Mouse (Mus musculus): Measurements from ENCODE around the gene Sema6d. TPM values are rescaled to one million over a fixed set of nuclear protein-coding genes. Genes with fewer than 3 reads are reported as not detected.

The Sema6d gene
- total and polyA plus RNA-seq, 3 experiments, result 13.8 to 16.4 (median 14.0) TPM

- TF ChIP-seq POLR2A (IDR thresholded peaks at IDR 0.05; ENCODE audit: insufficient read depth, low read depth, low read length) (no peak), EP300 (IDR thresholded peaks at IDR 0.05; ENCODE audit: insufficient read depth, low read depth, low read length) (no peak), CTCF (IDR thresholded peaks at IDR 0.05) (no peak)
- peaks cover 30% of the 10 kb centered on the region for H3K4me1 ChIP-seq (ENCODE audit: control insufficient read depth, insufficient read depth, low read length)
- H3K9ac ChIP-seq (ENCODE audit: low read depth, low read length), result no peak overlapping the region
- DNase-seq, result peak in 1 of 2 experiments; percentile 10
- no peaks in the 10 kb centered on the region for H3K27me3 ChIP-seq (ENCODE audit: control insufficient read depth, insufficient read depth, low read length)
- intact Hi-C loops (cut with DNase I), result no loop called here
- H3K27ac ChIP-seq, result no peak overlapping the region
- peaks cover 16% of the 10 kb centered on the region for H3K36me3 ChIP-seq (ENCODE audit: control insufficient read depth, insufficient read depth, low read length)
- WGBS, result 64% methylated on average over 10 of the region's 10 CpGs
- peaks cover 9% of the 10 kb centered on the region for H3K79me2 ChIP-seq (replicated peaks; ENCODE audit: control insufficient read depth, insufficient read depth, low read length)
- H3K4me3 ChIP-seq, result no peak overlapping the region
Measured at GRCm38 (mm10) chr2:124624247-124624929, 534.6 kb downstream of the Sema6d start.

- DNase-seq, result peak in 1 of 2 experiments; percentile 15
- 45% methylated on average over 7 of the region's 7 CpGs for WGBS
- Histone ChIP-seq H3K36me3 (ENCODE audit: control insufficient read depth, insufficient read depth, low read length) (peaks cover 13% of the 10 kb centered on the region), H3K27me3 (ENCODE audit: control insufficient read depth, insufficient read depth, low read length) (no peaks in the 10 kb centered on the region), H3K4me1 (ENCODE audit: control insufficient read depth, insufficient read depth, low read length) (peaks cover 30% of the 10 kb centered on the region), H3K79me2 (replicated peaks; ENCODE audit: control insufficient read depth, insufficient read depth, low read length) (peaks cover 14% of the 10 kb centered on the region), H3K9ac (ENCODE audit: low read depth, low read length) (no peak overlapping the region), H3K4me3 (no peak overlapping the region), H3K27ac (no peak overlapping the region)
- intact Hi-C loops (cut with DNase I), result no loop called here
- TF ChIP-seq EP300 (IDR thresholded peaks at IDR 0.05; ENCODE audit: insufficient read depth, low read depth, low read length) (no peak), POLR2A (IDR thresholded peaks at IDR 0.05; ENCODE audit: insufficient read depth, low read depth, low read length) (no peak), CTCF (IDR thresholded peaks at IDR 0.05) (no peak)
Measured at GRCm38 (mm10) chr2:124626425-124626824, 536.7 kb downstream of the Sema6d start.

GRCm38 (mm10) chr2:124627664-124628063, 537.9 kb downstream of the Sema6d start:
- no peak for DNase-seq
- no peaks in the 10 kb centered on the region for H3K27me3 ChIP-seq (ENCODE audit: control insufficient read depth, insufficient read depth, low read length)
- intact Hi-C loops (cut with DNase I), result no loop called here
- H3K4me1 ChIP-seq (ENCODE audit: control insufficient read depth, insufficient read depth, low read length), result peaks cover 25% of the 10 kb centered on the region
- peaks cover 13% of the 10 kb centered on the region for H3K36me3 ChIP-seq (ENCODE audit: control insufficient read depth, insufficient read depth, low read length)
- 73% methylated on average over 5 of the region's 5 CpGs for WGBS
- no peak for TF ChIP-seq CTCF (IDR thresholded peaks at IDR 0.05)
- TF ChIP-seq POLR2A (IDR thresholded peaks at IDR 0.05; ENCODE audit: insufficient read depth, low read depth, low read length), result no peak
- no peak for TF ChIP-seq EP300 (IDR thresholded peaks at IDR 0.05; ENCODE audit: insufficient read depth, low read depth, low read length)
- no peak overlapping the region for H3K4me3 ChIP-seq
- peaks cover 17% of the 10 kb centered on the region for H3K79me2 ChIP-seq (replicated peaks; ENCODE audit: control insufficient read depth, insufficient read depth, low read length)
- no peak overlapping the region for H3K9ac ChIP-seq (ENCODE audit: low read depth, low read length)
- H3K27ac ChIP-seq, result no peak overlapping the region

GRCm38 (mm10) chr2:124628701-124629100, 538.9 kb downstream of the Sema6d start:
- WGBS, result 50% methylated on average over 7 of the region's 7 CpGs
- no peak overlapping the region for H3K9ac ChIP-seq (ENCODE audit: low read depth, low read length)
- no peak overlapping the region for H3K27ac ChIP-seq

GRCm38 (mm10) chr2:124634400-124634998, 544.7 kb downstream of the Sema6d start:
- WGBS, result 75% methylated on average over 7 of the region's 7 CpGs
- Histone ChIP-seq H3K79me2 (replicated peaks; ENCODE audit: control insufficient read depth, insufficient read depth, low read length) (peaks cover 21% of the 10 kb centered on the region), H3K27ac (no peak overlapping the region), H3K4me3 (no peak overlapping the region), H3K4me1 (ENCODE audit: control insufficient read depth, insufficient read depth, low read length) (peaks cover 26% of the 10 kb centered on the region), H3K9ac (ENCODE audit: low read depth, low read length) (no peak overlapping the region), H3K27me3 (ENCODE audit: control insufficient read depth, insufficient read depth, low read length) (no peaks in the 10 kb centered on the region), H3K36me3 (ENCODE audit: control insufficient read depth, insufficient read depth, low read length) (peaks cover 28% of the 10 kb centered on the region)
- TF ChIP-seq CTCF (IDR thresholded peaks at IDR 0.05) (no peak), EP300 (IDR thresholded peaks at IDR 0.05; ENCODE audit: insufficient read depth, low read depth, low read length) (no peak), POLR2A (IDR thresholded peaks at IDR 0.05; ENCODE audit: insufficient read depth, low read depth, low read length) (no peak)
- intact Hi-C loops (cut with DNase I), result no loop called here
- no peak for DNase-seq

More at GRCm38 (mm10) chr2:124628701-124629100, 538.9 kb downstream of the Sema6d start:
- Histone ChIP-seq H3K4me1 (ENCODE audit: control insufficient read depth, insufficient read depth, low read length) (peaks cover 20% of the 10 kb centered on the region), H3K27me3 (ENCODE audit: control insufficient read depth, insufficient read depth, low read length) (no peaks in the 10 kb centered on the region), H3K36me3 (ENCODE audit: control insufficient read depth, insufficient read depth, low read length) (peaks cover 9% of the 10 kb centered on the region), H3K4me3 (no peak overlapping the region), H3K79me2 (replicated peaks; ENCODE audit: control insufficient read depth, insufficient read depth, low read length) (peaks cover 18% of the 10 kb centered on the region)
- intact Hi-C loops (cut with DNase I), result no loop called here
- TF ChIP-seq EP300 (IDR thresholded peaks at IDR 0.05; ENCODE audit: insufficient read depth, low read depth, low read length) (no peak), CTCF (IDR thresholded peaks at IDR 0.05) (no peak), POLR2A (IDR thresholded peaks at IDR 0.05; ENCODE audit: insufficient read depth, low read depth, low read length) (no peak)
- DNase-seq, result peak in 1 of 2 experiments; percentile 11
